Mouse (Mus musculus): ENCODE data around the gene Tfpt. TPM values are rescaled to one million over a fixed set of nuclear protein-coding genes. Genes with fewer than 3 reads are reported as not detected.

Gene Tfpt
- polyA plus RNA-seq, 1 experiment from 2014 or later, result 8.1 TPM

GRCm38 (mm10) chr7:3658578-3658977 is 28.8 kb upstream of the Tfpt start:
- H3K36me3 ChIP-seq (ENCODE audit: control insufficient read depth, insufficient read depth), result peaks cover 86% of the 10 kb centered on the region
- peaks cover 5% of the 10 kb centered on the region for H3K4me1 ChIP-seq (ENCODE audit: control insufficient read depth, low read depth, low read length)
- H3K27me3 ChIP-seq (ENCODE audit: control insufficient read depth, insufficient read depth, low read depth, low read length), result no peaks in the 10 kb centered on the region
- 88% methylated on average over 14 of the region's 14 CpGs for WGBS (ENCODE audit: insufficient replicate concordance)
- H3K9me3 ChIP-seq (replicated peaks; ENCODE audit: control insufficient read depth, low read length), result no peaks in the 10 kb centered on the region
- no peak overlapping the region for H3K9ac ChIP-seq (ENCODE audit: low read depth, low read length)
- H3K27ac ChIP-seq (ENCODE audit: low read length), result no peak overlapping the region
- no peak overlapping the region for H3K4me2 ChIP-seq (ENCODE audit: low read depth, low read length)
- H3K4me3 ChIP-seq (ENCODE audit: low read depth, low read length), result no peak overlapping the region
- no peak for ATAC-seq (ENCODE audit: low read depth)

GRCm38 (mm10) chr7:3656966-3657365 is 27.2 kb upstream of the Tfpt start:
- no peak overlapping the region for H3K4me2 ChIP-seq (ENCODE audit: low read depth, low read length)
- H3K9me3 ChIP-seq (replicated peaks; ENCODE audit: control insufficient read depth, low read length), result no peaks in the 10 kb centered on the region
- H3K36me3 ChIP-seq (ENCODE audit: control insufficient read depth, insufficient read depth), result peaks cover 92% of the 10 kb centered on the region
- no peak overlapping the region for H3K9ac ChIP-seq (ENCODE audit: low read depth, low read length)
- 79% methylated on average over 4 of the region's 4 CpGs for WGBS (ENCODE audit: insufficient replicate concordance)
- no peak for ATAC-seq (ENCODE audit: low read depth)
- no peaks in the 10 kb centered on the region for H3K27me3 ChIP-seq (ENCODE audit: control insufficient read depth, insufficient read depth, low read depth, low read length)
- H3K4me1 ChIP-seq (ENCODE audit: control insufficient read depth, low read depth, low read length), result no peaks in the 10 kb centered on the region
- no peak overlapping the region for H3K27ac ChIP-seq (ENCODE audit: low read length)
- H3K4me3 ChIP-seq (ENCODE audit: low read depth, low read length), result no peak overlapping the region

DNA sequence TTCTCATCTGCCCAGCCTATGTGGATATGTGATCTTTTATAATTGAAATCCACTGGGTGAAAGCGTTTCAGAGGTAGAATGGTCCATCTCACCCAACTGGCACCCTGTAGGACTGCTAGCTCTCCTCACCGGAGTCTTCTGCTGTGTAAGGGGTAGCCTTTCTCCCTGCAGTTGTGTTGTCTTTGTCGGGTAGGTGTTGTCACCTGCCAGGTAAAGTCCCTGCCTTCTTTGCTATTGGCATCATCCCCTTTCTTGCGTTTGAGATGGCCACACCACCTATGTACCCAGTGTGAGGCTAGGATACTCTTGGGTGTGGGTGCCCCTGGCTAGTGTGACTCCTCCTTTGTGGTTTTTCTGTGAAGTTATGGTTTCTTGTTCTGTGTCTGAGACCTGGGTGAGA is 16.9 kb upstream of the Tfpt start:
- ATAC-seq (ENCODE audit: low read depth), result no peak
- Histone ChIP-seq H3K4me3 (ENCODE audit: low read depth, low read length) (peak overlapping the region; percentile 96), H3K27me3 (ENCODE audit: control insufficient read depth, insufficient read depth, low read depth, low read length) (no peaks in the 10 kb centered on the region), H3K9me3 (replicated peaks; ENCODE audit: control insufficient read depth, low read length) (no peaks in the 10 kb centered on the region), H3K4me2 (ENCODE audit: low read depth, low read length) (peak overlapping the region; percentile 91), H3K27ac (ENCODE audit: low read length) (no peak overlapping the region; the same call in 1 of the 2 replicates), H3K9ac (ENCODE audit: low read depth, low read length) (peak overlapping the region; percentile 99), H3K4me1 (ENCODE audit: control insufficient read depth, low read depth, low read length) (peaks cover 35% of the 10 kb centered on the region), H3K36me3 (ENCODE audit: control insufficient read depth, insufficient read depth) (peaks cover 18% of the 10 kb centered on the region)
- 50% methylated on average over 4 of the region's 4 CpGs for whole genome bisulfite sequencing (ENCODE audit: insufficient replicate concordance)

DNA sequence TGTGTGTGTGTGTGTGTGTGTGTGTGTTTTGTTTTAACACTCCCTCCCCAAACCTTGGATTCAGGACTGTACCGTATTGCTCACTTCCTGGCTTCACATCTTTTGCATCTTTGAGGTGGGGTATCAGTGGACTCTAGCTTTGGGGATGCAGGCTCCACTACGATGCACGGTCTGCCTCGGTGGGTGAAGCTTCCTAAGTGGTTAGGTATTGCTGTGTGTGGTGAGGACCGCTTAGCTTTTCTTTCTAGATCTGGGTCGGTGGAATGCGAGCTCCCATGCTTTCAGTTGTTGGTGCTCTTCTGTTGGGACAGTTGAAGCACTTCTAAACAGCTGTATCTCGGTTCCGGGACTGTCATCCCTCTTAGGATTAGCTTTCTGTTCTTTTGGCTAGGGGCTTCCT is 16.5 kb upstream of the Tfpt start:
- H3K4me3 ChIP-seq (ENCODE audit: low read depth, low read length), result peak overlapping the region; percentile 96
- H3K9ac ChIP-seq (ENCODE audit: low read depth, low read length), result peak overlapping the region; percentile 99
- WGBS (ENCODE audit: insufficient replicate concordance), result 9% methylated on average over 9 of the region's 9 CpGs
- H3K27ac ChIP-seq (ENCODE audit: low read length), result peak overlapping the region; percentile 96
- no peaks in the 10 kb centered on the region for H3K27me3 ChIP-seq (ENCODE audit: control insufficient read depth, insufficient read depth, low read depth, low read length)
- peaks cover 35% of the 10 kb centered on the region for H3K4me1 ChIP-seq (ENCODE audit: control insufficient read depth, low read depth, low read length)
- peak overlapping the region; percentile 91 for H3K4me2 ChIP-seq (ENCODE audit: low read depth, low read length)
- no peaks in the 10 kb centered on the region for H3K9me3 ChIP-seq (replicated peaks; ENCODE audit: control insufficient read depth, low read length)
- H3K36me3 ChIP-seq (ENCODE audit: control insufficient read depth, insufficient read depth), result peaks cover 14% of the 10 kb centered on the region
- ATAC-seq (ENCODE audit: low read depth), result no peak

DNA sequence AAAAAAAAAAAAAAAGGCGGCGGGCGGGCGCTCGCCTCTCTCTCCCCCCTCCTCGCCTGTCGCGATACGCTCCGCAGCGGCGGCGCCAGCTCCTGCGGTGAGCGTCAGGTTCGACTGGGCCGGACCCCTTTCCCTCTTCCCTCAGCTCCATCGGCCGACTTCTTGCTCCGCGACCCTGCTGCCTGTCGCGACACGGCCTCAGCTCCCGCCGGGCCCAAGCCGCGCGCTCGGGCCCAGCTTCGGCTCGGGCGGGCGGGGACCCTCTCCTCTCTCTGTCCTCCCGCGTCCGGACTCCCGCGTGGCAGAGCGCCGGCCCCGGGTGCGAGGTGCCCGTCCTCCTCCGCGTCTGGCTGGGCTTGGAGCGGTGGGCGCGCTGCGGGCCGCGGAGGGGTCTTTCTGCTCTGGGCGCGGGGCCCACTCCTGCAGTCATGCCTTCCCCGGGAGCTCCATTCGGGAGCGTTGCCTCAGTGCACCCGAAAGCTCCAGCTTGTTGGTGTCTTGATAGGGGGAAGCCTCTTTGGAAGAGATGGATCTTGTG is 15.8 kb upstream of the Tfpt start:
- H3K4me1 ChIP-seq (ENCODE audit: control insufficient read depth, low read depth, low read length), result peaks cover 35% of the 10 kb centered on the region
- no peak for ATAC-seq (ENCODE audit: low read depth)
- under 1% methylated on average over 53 of the region's 58 CpGs for WGBS (ENCODE audit: insufficient replicate concordance)

GRCm38 (mm10) chr7:3644672-3645487 is 15.2 kb upstream of the Tfpt start, which contains the start of gene Cnot3:
Cnot3 (plus strand) TSS chr7:3645268.
- H3K27ac ChIP-seq (ENCODE audit: low read length), result peak within 1 kb of the TSS; percentile 97
- WGBS (ENCODE audit: insufficient replicate concordance), result under 1% methylated on average over 51 of the region's 58 CpGs
- peak within 1 kb of the TSS; percentile 99 for H3K9ac ChIP-seq (ENCODE audit: low read depth, low read length)
- peaks cover 11% of the 10 kb centered on the region for H3K36me3 ChIP-seq (ENCODE audit: control insufficient read depth, insufficient read depth)
- H3K4me1 ChIP-seq (ENCODE audit: control insufficient read depth, low read depth, low read length), result peaks cover 35% of the 10 kb centered on the region
- H3K4me2 ChIP-seq (ENCODE audit: low read depth, low read length), result peak within 1 kb of the TSS; percentile 91
- no peaks in the 10 kb centered on the region for H3K27me3 ChIP-seq (ENCODE audit: control insufficient read depth, insufficient read depth, low read depth, low read length)
- peak; percentile 95 for ATAC-seq (ENCODE audit: low read depth)
- peak within 1 kb of the TSS; percentile 96 for H3K4me3 ChIP-seq (ENCODE audit: low read depth, low read length)
- no peaks in the 10 kb centered on the region for H3K9me3 ChIP-seq (replicated peaks; ENCODE audit: control insufficient read depth, low read length)

More for the DNA sequence above, 15.8 kb upstream of the Tfpt start:
- Histone ChIP-seq H3K4me2 (ENCODE audit: low read depth, low read length) (peak overlapping the region; percentile 91), H3K9me3 (replicated peaks; ENCODE audit: control insufficient read depth, low read length) (no peaks in the 10 kb centered on the region), H3K27me3 (ENCODE audit: control insufficient read depth, insufficient read depth, low read depth, low read length) (no peaks in the 10 kb centered on the region), H3K9ac (ENCODE audit: low read depth, low read length) (peak overlapping the region; percentile 99), H3K36me3 (ENCODE audit: control insufficient read depth, insufficient read depth) (peaks cover 14% of the 10 kb centered on the region), H3K27ac (ENCODE audit: low read length) (peak overlapping the region; percentile 96), H3K4me3 (ENCODE audit: low read depth, low read length) (peak overlapping the region; percentile 96)

GRCm38 (mm10) chr7:3644348-3644671 is 14.6 kb upstream of the Tfpt start:
- H3K4me1 ChIP-seq (ENCODE audit: control insufficient read depth, low read depth, low read length), result peaks cover 35% of the 10 kb centered on the region
- no peaks in the 10 kb centered on the region for H3K9me3 ChIP-seq (replicated peaks; ENCODE audit: control insufficient read depth, low read length)
- peaks cover 17% of the 10 kb centered on the region for H3K36me3 ChIP-seq (ENCODE audit: control insufficient read depth, insufficient read depth)
- under 1% methylated on average over 11 of the region's 11 CpGs for WGBS (ENCODE audit: insufficient replicate concordance)
- H3K4me3 ChIP-seq (ENCODE audit: low read depth, low read length), result peak overlapping the region; percentile 63
- H3K9ac ChIP-seq (ENCODE audit: low read depth, low read length), result peak overlapping the region; percentile 37; the same call in 1 of the 2 replicates
- peak overlapping the region; percentile 97 for H3K27ac ChIP-seq (ENCODE audit: low read length)
- no peaks in the 10 kb centered on the region for H3K27me3 ChIP-seq (ENCODE audit: control insufficient read depth, insufficient read depth, low read depth, low read length)
- peak overlapping the region; percentile 78 for H3K4me2 ChIP-seq (ENCODE audit: low read depth, low read length)
- no peak for ATAC-seq (ENCODE audit: low read depth)

DNA sequence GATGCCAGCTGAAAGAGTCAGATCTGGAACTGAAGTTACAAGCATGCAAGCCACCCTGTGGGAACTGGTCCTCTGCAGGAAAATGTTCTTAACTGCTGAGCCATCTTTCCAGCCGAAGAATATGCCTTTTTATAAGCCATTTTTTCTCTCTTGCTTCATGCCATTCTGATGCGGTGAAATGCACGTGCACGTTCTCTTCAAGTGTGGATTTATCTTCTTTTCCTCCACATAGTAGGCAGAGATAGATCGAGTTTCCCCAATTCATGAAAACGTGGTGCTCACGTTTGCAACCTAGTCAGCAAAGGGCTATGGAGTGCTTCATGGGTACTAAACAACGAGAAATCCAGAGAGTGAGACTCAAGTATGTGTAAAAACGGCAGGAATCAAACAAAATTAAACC is 14.1 kb upstream of the Tfpt start:
- ATAC-seq (ENCODE audit: low read depth), result no peak
- peak overlapping the region; percentile 97 for H3K27ac ChIP-seq (ENCODE audit: low read length)
- peaks cover 35% of the 10 kb centered on the region for H3K4me1 ChIP-seq (ENCODE audit: control insufficient read depth, low read depth, low read length)
- peak overlapping the region; percentile 78 for H3K4me2 ChIP-seq (ENCODE audit: low read depth, low read length)
- H3K27me3 ChIP-seq (ENCODE audit: control insufficient read depth, insufficient read depth, low read depth, low read length), result no peaks in the 10 kb centered on the region
- 10% methylated on average over 9 of the region's 9 CpGs for WGBS (ENCODE audit: insufficient replicate concordance)
- H3K4me3 ChIP-seq (ENCODE audit: low read depth, low read length), result peak overlapping the region; percentile 63
- peaks cover 18% of the 10 kb centered on the region for H3K36me3 ChIP-seq (ENCODE audit: control insufficient read depth, insufficient read depth)
- H3K9me3 ChIP-seq (replicated peaks; ENCODE audit: control insufficient read depth, low read length), result no peaks in the 10 kb centered on the region
- H3K9ac ChIP-seq (ENCODE audit: low read depth, low read length), result peak overlapping the region; percentile 37; the same call in 1 of the 2 replicates

GRCm38 (mm10) chr7:3643412-3643811 is 13.7 kb upstream of the Tfpt start:
- Histone ChIP-seq H3K4me1 (ENCODE audit: control insufficient read depth, low read depth, low read length) (peaks cover 32% of the 10 kb centered on the region), H3K4me3 (ENCODE audit: low read depth, low read length) (no peak overlapping the region), H3K27ac (ENCODE audit: low read length) (no peak overlapping the region), H3K4me2 (ENCODE audit: low read depth, low read length) (no peak overlapping the region), H3K36me3 (ENCODE audit: control insufficient read depth, insufficient read depth) (peaks cover 18% of the 10 kb centered on the region), H3K27me3 (ENCODE audit: control insufficient read depth, insufficient read depth, low read depth, low read length) (no peaks in the 10 kb centered on the region), H3K9me3 (replicated peaks; ENCODE audit: control insufficient read depth, low read length) (no peaks in the 10 kb centered on the region), H3K9ac (ENCODE audit: low read depth, low read length) (no peak overlapping the region)
- WGBS (ENCODE audit: insufficient replicate concordance), result 31% methylated on average over 5 of the region's 5 CpGs
- no peak for ATAC-seq (ENCODE audit: low read depth)

All from liver, embryonic 16.5 days (tissue).